Mouse (Mus musculus): ENCODE measurements at regions not wholly inside any gene's neighbourhood (a gene's known extent, or its start where the extent isn't known, plus 50 kb on each side); places are given as distances from the start of the nearest gene placed in this dataset.

GRCm38 (mm10) chr6:127207308-127207707 is 55.3 kb upstream of the Ccnd2 start:
- DNase-seq (ENCODE audit: low spot score in 2 of 2): no peak

GRCm38 (mm10) chr6:127213355-127213754 is 61.4 kb upstream of the Ccnd2 start:
- DNase-seq (ENCODE audit: low spot score in 2 of 2): no peak

GRCm38 (mm10) chr6:127215915-127216314 is 63.9 kb upstream of the Ccnd2 start:
- DNase-seq (ENCODE audit: low spot score in 2 of 2): no peak

- DNase-seq (ENCODE audit: low spot score in 2 of 2): no peak
Observed at GRCm38 (mm10) chr6:127218634-127219445, 66.8 kb upstream of the Ccnd2 start.

GRCm38 (mm10) chr6:127219446-127219802 is 67.4 kb upstream of the Ccnd2 start:
- no peak for DNase-seq (ENCODE audit: low spot score in 2 of 2)

GRCm38 (mm10) chr6:127226242-127226983 is 74.4 kb upstream of the Ccnd2 start:
- DNase-seq (ENCODE audit: low spot score in 2 of 2): no peak

- no peak for DNase-seq (ENCODE audit: low spot score in 2 of 2)
Observed at GRCm38 (mm10) chr6:127236510-127237109, 84.6 kb upstream of the Ccnd2 start.

GRCm38 (mm10) chr6:127237168-127237567 is 85.2 kb upstream of the Ccnd2 start:
- no peak for DNase-seq (ENCODE audit: low spot score in 2 of 2)

GRCm38 (mm10) chr6:127239529-127240471 is 87.8 kb upstream of the Ccnd2 start:
- no peak for DNase-seq (ENCODE audit: low spot score in 2 of 2)

- no peak for DNase-seq (ENCODE audit: low spot score in 2 of 2)
Observed at GRCm38 (mm10) chr6:127240472-127241375, 88.7 kb upstream of the Ccnd2 start.

GRCm38 (mm10) chr6:127241693-127242425 is 89.9 kb upstream of the Ccnd2 start:
- DNase-seq (ENCODE audit: low spot score in 2 of 2): no peak

GRCm38 (mm10) chr6:127243032-127243431 is 91.0 kb upstream of the Ccnd2 start:
- DNase-seq (ENCODE audit: low spot score in 2 of 2): no peak

GRCm38 (mm10) chr6:127245814-127246440 is 93.9 kb upstream of the Ccnd2 start:
- DNase-seq (ENCODE audit: low spot score in 2 of 2): no peak

- no peak for DNase-seq (ENCODE audit: low spot score in 2 of 2)
Observed at GRCm38 (mm10) chr6:127246730-127247129, 94.7 kb upstream of the Ccnd2 start.

GRCm38 (mm10) chr6:127247343-127247742 is 95.3 kb upstream of the Ccnd2 start:
- DNase-seq (ENCODE audit: low spot score in 2 of 2): no peak

- DNase-seq (ENCODE audit: low spot score in 2 of 2): no peak
Observed at GRCm38 (mm10) chr6:127250181-127250873, 98.3 kb upstream of the Ccnd2 start.

- no peak for DNase-seq (ENCODE audit: low spot score in 2 of 2)
Observed at GRCm38 (mm10) chr6:127250874-127251670, 99.1 kb upstream of the Ccnd2 start.

GRCm38 (mm10) chr6:127251671-127251985 is 99.6 kb upstream of the Ccnd2 start:
- no peak for DNase-seq (ENCODE audit: low spot score in 2 of 2)

All from layer of hippocampus, adult 8-10 months (tissue).